Mouse (Mus musculus): ENCODE data around the gene Ndufs5.

- TF ChIP-seq CTCF (IDR thresholded peaks at IDR 0.05; ENCODE audit: low read depth) (no peak), EP300 (IDR thresholded peaks at IDR 0.05; ENCODE audit: low read depth) (0 out of 2 replicates have a peak, but pooled peaks have one; percentile 11)
Observed at GRCm38 (mm10) chr4:123718434-123718780, 405 bp upstream of the Ndufs5 start.

Data from liver, postnatal 0 days (tissue).